Mouse (Mus musculus) large intestine, adult 2 months (tissue): ENCODE data around the gene Trim72. TPM values are rescaled to one million over a fixed set of nuclear protein-coding genes. Genes with fewer than 3 reads are reported as not detected.
"Not testable (repeated sequence)": the region's sequence is repeated elsewhere in the genome, so short reads cannot be mapped to it uniquely, and the experiment has no call there.

Experiments
- DNase-seq: peaks from one replicate; pipeline ENCODE4 v3.0.0-alpha.2; 2012; ENCODE audit warnings: low read depth, low spot score
- WGBS: fragments of 180-500 bp; shearing (Covaris S2); methylation state at CpG from one replicate; pipeline ENCODE4 v1.1.7; 2018; 5-methylcytosine and 5-hydroxymethylcytosine counted together
- polyA plus RNA-seq: library from polyadenylated mRNA; depleted of rRNA; stranded (reverse); fragments of >200 nt; gene quantifications from 2 replicates; pipeline ENCODE4 v1.2.3, GENCODE M21; 2012

Trim72 gene
- polyA plus RNA-seq, 1 experiment, result 6.8 TPM

- DNase-seq, result no peak
- 22% methylated on average over 35 of the region's 35 CpGs for WGBS
Measured at GRCm38 (mm10) chr7:128004487-128005362, 976 bp downstream of the Trim72 start.

- DNase-seq, result no peak
- WGBS, result 72% methylated on average over 7 of the region's 7 CpGs
Measured at GRCm38 (mm10) chr7:128006193-128006592, 2.4 kb downstream of the Trim72 start.

- DNase-seq, result no peak
- 80% methylated on average over 40 of the region's 40 CpGs for WGBS
Measured at GRCm38 (mm10) chr7:128009715-128010340, 6.1 kb downstream of the Trim72 start.

- DNase-seq, result no peak
- WGBS, result 84% methylated on average over 13 of the region's 13 CpGs
Measured at GRCm38 (mm10) chr7:128012136-128012780, 8.5 kb downstream of the Trim72 start.

GRCm38 (mm10) chr7:128013116-128013515 is 9.4 kb downstream of the Trim72 start:
- no peak for DNase-seq
- WGBS, result 87% methylated on average over 13 of the region's 13 CpGs

- 23% methylated on average over 5 of the region's 5 CpGs for WGBS
- DNase-seq, result not testable (repeated sequence)
Measured at GRCm38 (mm10) chr7:128016134-128016533, 12.4 kb downstream of the Trim72 start.

- 34% methylated on average over 6 of the region's 6 CpGs for WGBS
- DNase-seq, result no peak
Measured at GRCm38 (mm10) chr7:128016650-128017049, 12.9 kb downstream of the Trim72 start.

- 93% methylated on average over 3 of the region's 3 CpGs for WGBS
- no peak for DNase-seq
Measured at GRCm38 (mm10) chr7:128018275-128018674, 14.5 kb downstream of the Trim72 start.

- DNase-seq, result no peak
- WGBS, result 27% methylated on average over 2 of the region's 2 CpGs
Measured at GRCm38 (mm10) chr7:128019187-128019586, 15.4 kb downstream of the Trim72 start.

GRCm38 (mm10) chr7:128022974-128023373 is 19.2 kb downstream of the Trim72 start:
- DNase-seq, result no peak
- 71% methylated on average over 8 of the region's 8 CpGs for WGBS

GRCm38 (mm10) chr7:128023565-128023964 is 19.8 kb downstream of the Trim72 start:
- WGBS, result 92% methylated on average over 4 of the region's 4 CpGs
- no peak for DNase-seq

GRCm38 (mm10) chr7:128024364-128024763 is 20.6 kb downstream of the Trim72 start:
- DNase-seq, result no peak
- WGBS, result 87% methylated on average over 9 of the region's 9 CpGs

GRCm38 (mm10) chr7:128024932-128025331 is 21.2 kb downstream of the Trim72 start:
- 82% methylated on average over 4 of the region's 4 CpGs for WGBS

GRCm38 (mm10) chr7:128025381-128025780 is 21.6 kb downstream of the Trim72 start:
- DNase-seq, result no peak
- WGBS, result 69% methylated on average over 4 of the region's 4 CpGs

More at GRCm38 (mm10) chr7:128024932-128025331, 21.2 kb downstream of the Trim72 start:
- no peak for DNase-seq

- peak; percentile 85 for DNase-seq
- WGBS, result 31% methylated on average over 9 of the region's 9 CpGs
Measured at GRCm38 (mm10) chr7:128031403-128031976, 27.7 kb downstream of the Trim72 start.

- WGBS, result 28% methylated on average over 5 of the region's 5 CpGs
- peak; percentile 84 for DNase-seq
Measured at GRCm38 (mm10) chr7:128032290-128032988, 28.7 kb downstream of the Trim72 start.

GRCm38 (mm10) chr7:128032989-128033293 is 29.2 kb downstream of the Trim72 start:
- WGBS, result 31% methylated on average over 3 of the region's 3 CpGs
- no peak for DNase-seq

- WGBS, result 55% methylated on average over 4 of the region's 4 CpGs
- DNase-seq, result no peak
Measured at GRCm38 (mm10) chr7:128033616-128034015, 29.9 kb downstream of the Trim72 start.

- 75% methylated on average over 15 of the region's 15 CpGs for whole genome bisulfite sequencing
- DNase-seq, result not testable (repeated sequence)
Measured at GRCm38 (mm10) chr7:128042161-128042820, 38.5 kb downstream of the Trim72 start.
